Mouse (Mus musculus): ENCODE data around the gene Ttc23.

Ttc23 gene

GRCm38 (mm10) chr7:67647277-67647676, at the start of gene Ttc23:
TSS of gene Ttc23 (plus strand) at chr7:67647410.
- no peak for DNase-seq (ENCODE audit: low spot score)

- DNase-seq (ENCODE audit: low spot score), result peak; percentile 58
Measured at GRCm38 (mm10) chr7:67598050-67598449, 49.2 kb upstream of the Ttc23 start.

GRCm38 (mm10) chr7:67605114-67605513, 42.1 kb upstream of the Ttc23 start:
- no peak for DNase-seq (ENCODE audit: low spot score)

- DNase-seq (ENCODE audit: low spot score), result no peak
Measured at GRCm38 (mm10) chr7:67606250-67606649, 41.0 kb upstream of the Ttc23 start.

GRCm38 (mm10) chr7:67607669-67608347, 39.4 kb upstream of the Ttc23 start:
- no peak for DNase-seq (ENCODE audit: low spot score)

GRCm38 (mm10) chr7:67608348-67609024, 38.7 kb upstream of the Ttc23 start:
- no peak for DNase-seq (ENCODE audit: low spot score)

GRCm38 (mm10) chr7:67613795-67614463, 33.3 kb upstream of the Ttc23 start:
- DNase-seq (ENCODE audit: low spot score), result no peak

- DNase-seq (ENCODE audit: low spot score), result no peak
Measured at GRCm38 (mm10) chr7:67614464-67614861, 32.7 kb upstream of the Ttc23 start.

GRCm38 (mm10) chr7:67616890-67617289, 30.3 kb upstream of the Ttc23 start:
- no peak for DNase-seq (ENCODE audit: low spot score)

- no peak for DNase-seq (ENCODE audit: low spot score)
Measured at GRCm38 (mm10) chr7:67617646-67618045, 29.6 kb upstream of the Ttc23 start.

- no peak for DNase-seq (ENCODE audit: low spot score)
Measured at GRCm38 (mm10) chr7:67618316-67618715, 28.9 kb upstream of the Ttc23 start.

- no peak for DNase-seq (ENCODE audit: low spot score)
Measured at GRCm38 (mm10) chr7:67619836-67620235, 27.4 kb upstream of the Ttc23 start.

- DNase-seq (ENCODE audit: low spot score), result no peak
Measured at GRCm38 (mm10) chr7:67622151-67622550, 25.1 kb upstream of the Ttc23 start.

- DNase-seq (ENCODE audit: low spot score), result no peak
Measured at GRCm38 (mm10) chr7:67626671-67627070, 20.5 kb upstream of the Ttc23 start.

GRCm38 (mm10) chr7:67629681-67630080, 17.5 kb upstream of the Ttc23 start:
- no peak for DNase-seq (ENCODE audit: low spot score)

- DNase-seq (ENCODE audit: low spot score), result peak; percentile 78
Measured at GRCm38 (mm10) chr7:67630817-67631216, 16.4 kb upstream of the Ttc23 start.

- no peak for DNase-seq (ENCODE audit: low spot score)
Measured at GRCm38 (mm10) chr7:67632380-67632779, 14.8 kb upstream of the Ttc23 start.

GRCm38 (mm10) chr7:67634210-67634609, 13.0 kb upstream of the Ttc23 start:
- no peak for DNase-seq (ENCODE audit: low spot score)

GRCm38 (mm10) chr7:67636161-67636560, 11.0 kb upstream of the Ttc23 start:
- DNase-seq (ENCODE audit: low spot score), result no peak

- no peak for DNase-seq (ENCODE audit: low spot score)
Measured at GRCm38 (mm10) chr7:67639006-67639405, 8.2 kb upstream of the Ttc23 start.

- DNase-seq (ENCODE audit: low spot score), result no peak
Measured at GRCm38 (mm10) chr7:67642955-67643354, 4.3 kb upstream of the Ttc23 start.

- no peak for DNase-seq (ENCODE audit: low spot score)
Measured at GRCm38 (mm10) chr7:67644291-67644690, 2.9 kb upstream of the Ttc23 start.

All from urinary bladder, postnatal 14 days (tissue).